Mouse (Mus musculus) embryo, embryonic 10 days (tissue): ENCODE data around the gene Msrb1.
A peak's percentile ranks its signal among the peaks of the same experiment; 100 is the strongest.
"Not testable (repeated sequence)": the region's sequence is repeated elsewhere in the genome, so short reads cannot be mapped to it uniquely, and the experiment has no call there.

Source experiments
- DNase-seq: peaks from one replicate; pipeline ENCODE4 v3.0.0-alpha.2; 2015; ENCODE audit warnings: low spot score

The Msrb1 gene

GRCm38 (mm10) chr17:24736330-24737051 lies at the start of gene Msrb1:
Gene Msrb1 (plus strand): TSS chr17:24736642.
- DNase-seq: peak; percentile 98

- peak; percentile 68 for DNase-seq
Observed at GRCm38 (mm10) chr17:24687146-24687595, 49.3 kb upstream of the Msrb1 start.

- DNase-seq: no peak
Observed at GRCm38 (mm10) chr17:24687599-24687998, 48.8 kb upstream of the Msrb1 start.

GRCm38 (mm10) chr17:24689251-24690081 lies 47.0 kb upstream of the Msrb1 start, which contains the start of gene Syngr3:
Gene Syngr3 (minus strand): TSS chr17:24689955.
- no peak for DNase-seq

GRCm38 (mm10) chr17:24692385-24692784 lies 44.1 kb upstream of the Msrb1 start:
- DNase-seq: no peak

GRCm38 (mm10) chr17:24695326-24696010 lies 41.0 kb upstream of the Msrb1 start:
- peak; percentile 25 for DNase-seq

- peak; percentile 90 for DNase-seq
Observed at GRCm38 (mm10) chr17:24696011-24696697, 40.3 kb upstream of the Msrb1 start, which contains the start of the genes Gfer and Noxo1. Gene Gfer (minus strand): TSS chr17:24696156. Gene Noxo1 (plus strand): TSS chr17:24696234.

GRCm38 (mm10) chr17:24697985-24698384 lies 38.5 kb upstream of the Msrb1 start:
- DNase-seq: no peak

- DNase-seq: no peak
Observed at GRCm38 (mm10) chr17:24698715-24699114, 37.7 kb upstream of the Msrb1 start.

GRCm38 (mm10) chr17:24699473-24699872 lies 37.0 kb upstream of the Msrb1 start:
- DNase-seq: no peak

- no peak for DNase-seq
Observed at GRCm38 (mm10) chr17:24701251-24701650, 35.2 kb upstream of the Msrb1 start.

GRCm38 (mm10) chr17:24705821-24706220 lies 30.6 kb upstream of the Msrb1 start:
- no peak for DNase-seq

- peak; percentile 99 for DNase-seq
Observed at GRCm38 (mm10) chr17:24706982-24707800, 29.3 kb upstream of the Msrb1 start, which contains the start of gene Tbl3. Gene Tbl3 (minus strand): TSS chr17:24707660.

- DNase-seq: no peak
Observed at GRCm38 (mm10) chr17:24707801-24708425, 28.5 kb upstream of the Msrb1 start.

GRCm38 (mm10) chr17:24708646-24709045 lies 27.8 kb upstream of the Msrb1 start:
- peak; percentile 78 for DNase-seq

- no peak for DNase-seq
Observed at GRCm38 (mm10) chr17:24715556-24715955, 20.9 kb upstream of the Msrb1 start.

GRCm38 (mm10) chr17:24716166-24716682 lies 20.2 kb upstream of the Msrb1 start:
- no peak for DNase-seq

GRCm38 (mm10) chr17:24717943-24718342 lies 18.5 kb upstream of the Msrb1 start, which contains the start of the genes Rnf151 and Rps2:
Gene Rnf151 (minus strand): TSS chr17:24718063.
Gene Rps2 (plus strand): TSS chr17:24718116.
- DNase-seq: no peak

- not testable (repeated sequence) for DNase-seq
Observed at GRCm38 (mm10) chr17:24718938-24719337, 17.5 kb upstream of the Msrb1 start.
